Mouse (Mus musculus) frontal cortex, postnatal 14 days (tissue): ENCODE results near the gene Fbxo41.
A peak's percentile ranks its signal among the peaks of the same experiment; 100 is the strongest.

Experiments used
- DNase-seq, 2 experiments: peaks; one replicate each; pipeline ENCODE4 v3.0.0; 2022; ENCODE audit warnings: low spot score in 2 of 2

The Fbxo41 gene

GRCm38 (mm10) chr6:85447351-85447750, 55.4 kb downstream of the Fbxo41 start:
- DNase-seq, result no peak

- DNase-seq, result no peak
Observed at GRCm38 (mm10) chr6:85445286-85445685, 57.5 kb downstream of the Fbxo41 start.

- DNase-seq, result no peak
Observed at GRCm38 (mm10) chr6:85444266-85444965, 58.4 kb downstream of the Fbxo41 start.

GRCm38 (mm10) chr6:85443488-85444233, 59.1 kb downstream of the Fbxo41 start:
- DNase-seq, result no peak

GRCm38 (mm10) chr6:85441142-85441541, 61.7 kb downstream of the Fbxo41 start:
- DNase-seq, result no peak

GRCm38 (mm10) chr6:85436631-85437030, 66.2 kb downstream of the Fbxo41 start:
- DNase-seq, result no peak

GRCm38 (mm10) chr6:85436204-85436603, 66.6 kb downstream of the Fbxo41 start:
- no peak for DNase-seq

GRCm38 (mm10) chr6:85433865-85434264, 68.9 kb downstream of the Fbxo41 start:
- no peak for DNase-seq

- DNase-seq, result peak; percentile 70 to 71
Observed at GRCm38 (mm10) chr6:85431842-85432431, 70.9 kb downstream of the Fbxo41 start, which contains the start of gene Smyd5. Gene Smyd5, plus strand, starts transcription at chr6:85431989.

GRCm38 (mm10) chr6:85431274-85431841, 71.4 kb downstream of the Fbxo41 start:
- DNase-seq, result no peak

GRCm38 (mm10) chr6:85423836-85424379, 78.9 kb downstream of the Fbxo41 start, which contains the start of gene Noto:
Gene Noto, plus strand, starts transcription at chr6:85423886.
- no peak for DNase-seq
